Mouse (Mus musculus) gastrocnemius, adult 2 months (tissue): ENCODE results near the gene Ndc1. TPM values are rescaled to one million over a fixed set of nuclear protein-coding genes. Genes with fewer than 3 reads are reported as not detected.
A peak's percentile ranks its signal among the peaks of the same experiment; 100 is the strongest.

Experiments used
- DNase-seq: peaks from one replicate; pipeline ENCODE4 v3.0.0; 2022
- H3K27ac ChIP-seq: fragments of 200-600 bp; 2 replicates; pipeline ENCODE4 v1.8.1; 2022; ENCODE audit warnings: mild to moderate bottlenecking
- H3K4me3 ChIP-seq: fragments of 200-600 bp; 2 replicates; pipeline ENCODE4 v1.8.1; 2022; ENCODE audit warnings: mild to moderate bottlenecking, moderate library complexity
- CTCF ChIP-seq: fragments of 200-600 bp; IDR thresholded peaks from 2 replicates; pipeline ENCODE4 v1.8.1; 2022; ENCODE audit warnings: antibody characterized with exemption, mild to moderate bottlenecking, moderate library complexity
- intact Hi-C: fragments of 180-260 bp; cut with DNase I; formaldehyde crosslinking; loops from one replicate; pipeline ENCODE4 v1.15.1; 2025
- total RNA-seq, 2 experiments: library from RNA; stranded (reverse); gene quantifications; 2 replicates each; pipeline ENCODE4 v1.2.3; 2021

The Ndc1 gene
- total RNA-seq, 2 experiments from 2014 or later, result 6.0 to 8.4 TPM

- peak; percentile 89 for DNase-seq
- no peak for TF ChIP-seq CTCF
- Histone ChIP-seq H3K27ac (peak within 1 kb of the TSS; percentile 77), H3K4me3 (peak within 1 kb of the TSS; percentile 86)
- intact Hi-C loops, result no loop called here
Measured at GRCm38 (mm10) chr4:107434356-107435237, 67.0 kb downstream of the Ndc1 start, which contains the start of gene Glis1. TSS of gene Glis1 (plus strand) at chr4:107434591.

- peak overlapping the region; percentile 86 for H3K4me3 ChIP-seq
- intact Hi-C loops, result no loop called here
- no peak for DNase-seq
- TF ChIP-seq CTCF, result no peak
- no peak overlapping the region for H3K27ac ChIP-seq
Measured at GRCm38 (mm10) chr4:107435238-107435946, 67.8 kb downstream of the Ndc1 start.

- TF ChIP-seq CTCF, result no peak
- no peak overlapping the region for H3K27ac ChIP-seq
- no peak overlapping the region for H3K4me3 ChIP-seq
- no peak for DNase-seq
- intact Hi-C loops, result no loop called here
Measured at GRCm38 (mm10) chr4:107436476-107436875, 68.9 kb downstream of the Ndc1 start.

- no peak for TF ChIP-seq CTCF
- Histone ChIP-seq H3K4me3 (no peak overlapping the region), H3K27ac (no peak overlapping the region)
- DNase-seq, result no peak
- intact Hi-C loops, result no loop called here
Measured at GRCm38 (mm10) chr4:107438741-107439140, 71.2 kb downstream of the Ndc1 start.

GRCm38 (mm10) chr4:107440306-107440705 is 72.7 kb downstream of the Ndc1 start:
- peak overlapping the region; percentile 50 for H3K4me3 ChIP-seq
- no peak for TF ChIP-seq CTCF
- intact Hi-C loops, result no loop called here

GRCm38 (mm10) chr4:107442288-107442687 is 74.7 kb downstream of the Ndc1 start:
- no peak for TF ChIP-seq CTCF
- intact Hi-C loops, result no loop called here
- Histone ChIP-seq H3K27ac (no peak overlapping the region), H3K4me3 (peak overlapping the region; percentile 55)
- no peak for DNase-seq

More at GRCm38 (mm10) chr4:107440306-107440705, 72.7 kb downstream of the Ndc1 start:
- DNase-seq, result no peak
- no peak overlapping the region for H3K27ac ChIP-seq

GRCm38 (mm10) chr4:107442891-107443483 is 75.4 kb downstream of the Ndc1 start:
- DNase-seq, result no peak
- peak overlapping the region; percentile 55 for H3K4me3 ChIP-seq
- intact Hi-C loops, result no loop called here
- H3K27ac ChIP-seq, result no peak overlapping the region
- TF ChIP-seq CTCF, result no peak

GRCm38 (mm10) chr4:107443621-107444020 is 76.0 kb downstream of the Ndc1 start:
- no peak overlapping the region for H3K4me3 ChIP-seq
- H3K27ac ChIP-seq, result no peak overlapping the region
- TF ChIP-seq CTCF, result no peak
- intact Hi-C loops, result no loop called here
- DNase-seq, result no peak

GRCm38 (mm10) chr4:107448481-107448880 is 80.9 kb downstream of the Ndc1 start:
- peak; percentile 56 for TF ChIP-seq CTCF
- H3K4me3 ChIP-seq, result no peak overlapping the region
- no peak overlapping the region for H3K27ac ChIP-seq
- intact Hi-C loops, result no loop called here
- DNase-seq, result peak; percentile 36

- intact Hi-C loops, result no loop called here
- no peak overlapping the region for H3K4me3 ChIP-seq
- no peak for DNase-seq
- H3K27ac ChIP-seq, result no peak overlapping the region
- TF ChIP-seq CTCF, result no peak
Measured at GRCm38 (mm10) chr4:107449519-107449918, 81.9 kb downstream of the Ndc1 start.

- H3K4me3 ChIP-seq, result no peak overlapping the region
- intact Hi-C loops, result no loop called here
- no peak overlapping the region for H3K27ac ChIP-seq
- no peak for TF ChIP-seq CTCF
- no peak for DNase-seq
Measured at GRCm38 (mm10) chr4:107452266-107453015, 84.9 kb downstream of the Ndc1 start.
